Mouse (Mus musculus) R1 (cell line): ENCODE data around the gene Nsun2.
A peak's percentile ranks its signal among the peaks of the same experiment; 100 is the strongest.

Experiments
- DNase-seq: peaks from one replicate; pipeline ENCODE4 v3.0.0-alpha.2; 2018; ENCODE audit warnings: low read depth, low spot score

Nsun2 gene

DNA sequence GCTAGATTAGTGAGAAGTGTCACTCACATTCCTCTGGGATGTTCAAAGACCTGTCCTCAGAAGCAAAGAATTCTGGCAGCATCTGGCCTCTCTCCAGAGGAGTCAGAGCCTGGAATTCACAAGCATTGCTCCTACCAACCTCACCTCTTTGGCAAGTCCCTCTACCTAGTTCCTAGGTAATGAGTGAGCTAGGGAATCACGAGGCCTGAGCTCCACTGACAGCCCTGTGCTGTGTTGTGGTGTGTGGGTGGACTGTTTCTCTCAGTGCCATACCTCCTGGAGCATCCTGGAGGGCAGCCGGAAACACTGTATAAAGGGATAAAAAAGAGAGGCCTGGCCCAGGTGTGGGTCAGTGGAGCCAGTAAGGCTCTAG is 9.4 kb upstream of the Nsun2 start:
- DNase-seq: no peak

DNA sequence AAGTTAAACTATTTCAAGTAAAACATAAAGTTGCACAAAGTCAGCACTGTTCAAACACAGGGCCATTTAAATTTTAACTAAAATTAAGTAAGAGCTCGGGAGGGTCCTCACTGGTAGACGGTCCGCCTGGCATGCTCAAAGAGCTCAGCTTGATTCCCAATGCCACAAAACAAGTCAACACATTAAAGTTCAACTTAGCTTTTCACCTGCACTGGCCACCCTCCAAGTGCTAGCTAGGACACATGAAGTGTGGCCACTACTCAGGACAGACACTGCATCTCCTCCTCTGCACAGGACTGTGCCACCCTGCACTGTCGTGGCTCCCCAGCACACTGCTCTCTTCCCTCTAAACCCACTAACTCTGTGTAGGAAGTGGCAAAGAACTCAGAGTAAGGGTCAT is 7.7 kb upstream of the Nsun2 start:
- no peak for DNase-seq

DNA sequence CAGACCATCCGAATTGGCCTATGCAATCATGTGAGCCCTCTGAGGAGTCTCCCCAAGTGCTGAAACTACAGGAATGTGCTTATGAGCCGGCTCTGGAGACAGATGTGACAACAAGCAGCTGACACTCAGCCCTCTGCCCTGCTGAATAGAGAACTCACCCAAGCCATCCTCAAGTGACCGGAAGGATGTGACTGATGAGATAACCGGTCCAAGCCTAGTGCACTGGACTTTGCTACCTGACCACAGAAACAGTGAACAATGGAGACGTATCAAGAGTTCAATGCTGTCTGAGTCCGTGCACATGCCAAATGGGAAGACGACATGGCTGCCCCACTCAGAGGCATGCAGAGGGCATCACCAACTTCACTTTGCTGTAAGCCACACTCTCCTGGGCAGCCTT is 5.0 kb upstream of the Nsun2 start:
- no peak for DNase-seq

DNA sequence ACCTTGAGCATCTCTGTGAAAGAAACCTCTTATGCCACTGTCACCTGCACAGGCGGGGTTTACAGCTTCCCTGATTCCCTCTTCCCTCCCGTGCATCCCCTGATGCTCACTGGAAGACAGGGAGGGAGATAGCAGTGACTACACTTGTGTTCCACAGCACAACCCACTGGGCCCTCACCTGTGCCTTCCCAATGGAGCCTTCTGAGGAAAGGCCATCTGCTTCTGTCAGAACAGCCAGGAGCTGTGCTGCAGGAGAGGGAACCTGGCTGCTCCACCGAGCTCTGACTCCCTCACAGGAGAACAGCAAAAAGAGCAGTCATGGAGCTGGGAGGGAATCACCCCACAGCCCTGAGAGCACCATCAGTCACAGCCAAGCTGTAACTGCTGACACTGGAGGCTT is 3.4 kb upstream of the Nsun2 start:
- no peak for DNase-seq

DNA sequence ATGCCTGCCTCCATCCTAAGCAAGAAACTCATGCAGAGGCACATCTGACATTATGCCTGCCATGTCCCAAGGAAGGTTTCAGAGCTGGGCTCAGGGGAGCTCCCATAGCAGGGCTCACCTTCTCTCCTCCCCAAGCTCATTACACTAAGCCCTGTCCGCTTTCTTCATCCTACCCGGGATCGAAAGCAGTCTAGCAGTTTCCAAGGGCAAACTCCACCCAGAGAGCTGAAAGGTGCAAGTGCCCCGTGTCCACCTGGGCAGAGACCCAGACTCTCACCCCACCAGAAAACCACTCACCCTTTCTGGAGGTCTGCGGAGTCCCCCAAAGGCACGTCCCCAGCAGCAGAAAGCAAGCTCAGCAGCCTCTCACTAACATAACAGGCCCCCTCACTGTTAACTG is 2.6 kb upstream of the Nsun2 start:
- no peak for DNase-seq

DNA sequence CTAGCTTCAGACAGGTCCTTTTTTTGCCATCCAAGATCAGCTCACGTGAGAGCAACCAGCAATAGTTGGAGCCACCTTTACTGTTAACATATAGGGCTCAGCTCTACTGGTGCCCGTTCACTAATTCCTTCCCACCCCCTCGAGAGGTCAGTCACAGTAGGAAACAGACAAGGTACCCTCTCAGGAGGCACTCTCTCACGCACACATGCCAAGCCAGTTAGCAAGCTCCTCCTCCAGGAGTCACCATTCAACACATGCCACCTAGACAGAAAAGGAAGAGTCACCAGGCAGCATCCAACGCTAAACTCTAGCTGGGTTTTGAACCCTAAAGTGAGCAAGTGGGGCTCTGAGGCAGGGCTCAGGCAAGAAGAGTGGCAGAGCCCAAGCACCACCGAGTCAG is 2.1 kb upstream of the Nsun2 start:
- DNase-seq: no peak

DNA sequence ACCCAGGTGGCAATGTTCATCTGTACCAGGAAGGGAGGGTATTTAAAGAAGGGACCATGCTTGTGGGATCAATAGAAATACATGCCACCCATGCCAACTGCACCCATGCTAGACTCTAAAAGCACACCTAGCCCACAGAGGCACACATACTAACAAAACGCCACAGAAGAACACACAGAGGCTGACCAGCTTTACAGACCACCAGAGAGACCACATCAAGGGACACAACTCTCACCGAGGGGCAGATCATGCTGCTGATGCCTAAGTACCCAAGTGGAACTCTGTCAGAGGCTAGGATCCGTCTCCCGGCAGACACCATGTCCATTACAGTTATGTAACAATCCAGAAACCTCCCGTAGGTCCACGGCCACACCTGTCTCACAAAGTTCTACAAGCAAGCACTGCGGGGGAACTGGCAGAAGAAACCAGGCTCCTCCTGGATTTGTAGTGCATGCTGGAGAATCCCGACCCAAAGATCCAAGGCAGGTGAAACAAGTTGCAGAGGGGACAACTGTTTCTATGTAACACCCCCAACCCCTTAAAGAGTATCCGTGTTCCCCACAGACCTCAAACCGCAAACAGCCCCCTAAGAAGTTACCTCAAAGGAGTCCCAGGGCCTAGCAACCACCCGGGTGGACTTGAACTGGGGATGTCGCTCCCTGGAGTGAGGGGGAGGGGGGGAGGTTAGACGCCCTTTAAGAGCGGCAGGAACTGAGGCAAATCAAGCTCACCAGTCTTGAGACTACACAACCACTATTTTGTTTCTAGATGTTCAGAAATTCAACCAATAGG is 1.2 kb upstream of the Nsun2 start:
- DNase-seq: no peak

DNA sequence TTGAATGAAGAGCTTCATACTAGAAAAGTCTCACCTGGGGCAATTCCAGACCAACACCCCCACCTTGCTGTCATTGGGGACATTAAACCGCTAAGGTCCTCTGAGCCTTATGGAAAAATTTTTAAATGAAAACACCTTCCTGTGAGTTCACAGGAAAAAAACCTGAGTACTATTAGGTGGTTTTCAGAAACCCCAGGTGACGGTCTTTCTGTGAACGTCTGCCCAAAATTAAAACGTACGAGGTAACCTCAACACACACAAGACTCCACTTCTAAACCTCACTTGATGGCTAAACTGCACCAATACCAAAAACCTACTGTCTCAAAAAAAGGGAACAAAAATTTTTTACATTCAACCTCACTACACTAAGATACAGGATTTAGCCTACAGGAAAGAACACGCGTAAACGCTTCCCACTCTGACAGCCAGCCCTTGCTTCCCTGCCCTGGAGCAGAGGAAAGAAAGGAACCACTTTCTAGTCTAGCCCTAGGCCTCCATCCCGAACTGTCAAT is 597 bp upstream of the Nsun2 start:
- DNase-seq: peak; percentile 25

DNA sequence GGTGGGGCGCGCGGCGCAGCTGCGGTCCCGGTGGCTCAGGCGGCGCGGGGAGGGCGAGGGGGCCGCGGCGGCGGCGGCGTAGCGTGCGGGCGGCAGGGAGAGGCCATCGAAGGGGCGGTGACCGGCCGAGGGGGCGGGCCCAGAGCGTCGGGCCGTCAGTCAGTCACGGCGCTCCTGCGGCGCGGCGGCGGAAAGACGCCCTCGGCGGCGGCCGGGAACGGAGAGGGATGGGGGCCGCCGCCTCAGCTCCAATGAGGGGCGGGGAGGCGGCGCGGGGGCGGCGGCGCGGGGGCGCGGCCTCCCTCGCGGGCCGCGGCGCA is 748 bp downstream of the Nsun2 start, which contains the start of gene Tent4a:
Gene Tent4a, minus strand, starts transcription at position 284 of the 320 bp plus-strand sequence.
- DNase-seq: no peak

DNA sequence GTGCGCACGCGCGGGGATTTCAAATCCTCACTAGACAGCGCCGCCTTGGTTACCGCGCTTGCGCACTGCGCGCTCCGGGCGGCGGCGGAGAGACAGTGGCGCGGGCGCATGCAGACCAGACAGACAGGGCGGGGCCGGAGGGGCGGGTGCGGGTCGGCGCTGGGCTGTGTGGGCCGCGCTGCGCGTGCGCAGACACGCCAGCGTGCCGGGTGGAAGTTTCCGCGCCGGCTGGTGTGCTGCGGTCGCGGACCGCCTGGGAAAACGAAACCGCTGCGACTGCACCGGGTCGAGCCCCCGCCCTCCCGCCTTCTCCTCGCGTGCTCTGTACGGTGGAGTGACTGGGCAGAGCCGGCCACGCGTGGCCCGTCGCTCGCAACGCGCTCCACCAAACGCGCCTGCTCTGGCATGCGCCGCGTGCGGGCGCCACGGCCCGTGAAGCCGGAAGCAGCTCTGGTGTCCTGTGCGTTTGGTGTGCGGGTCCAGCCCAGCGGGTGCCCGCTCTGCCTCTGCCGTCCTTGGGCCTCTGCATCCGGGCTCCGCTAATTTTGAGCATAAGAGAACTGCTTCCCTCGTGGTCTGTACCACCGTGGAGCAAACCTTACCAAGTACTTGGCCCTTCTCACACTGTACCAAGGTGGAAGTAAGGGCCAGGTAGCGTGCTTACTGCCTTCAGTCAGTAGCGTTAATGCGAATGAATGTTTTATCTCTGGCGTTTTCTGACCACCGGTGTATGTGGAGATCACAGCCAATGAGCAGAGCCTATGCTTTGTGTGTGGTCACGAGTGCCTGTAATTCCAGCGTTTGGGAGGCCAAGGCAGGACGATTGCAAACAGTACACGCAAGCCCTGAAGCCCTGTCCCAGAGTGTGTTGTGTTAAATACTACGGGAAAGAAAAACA is 1.4 kb downstream of the Nsun2 start:
- DNase-seq: peak; percentile 95

DNA sequence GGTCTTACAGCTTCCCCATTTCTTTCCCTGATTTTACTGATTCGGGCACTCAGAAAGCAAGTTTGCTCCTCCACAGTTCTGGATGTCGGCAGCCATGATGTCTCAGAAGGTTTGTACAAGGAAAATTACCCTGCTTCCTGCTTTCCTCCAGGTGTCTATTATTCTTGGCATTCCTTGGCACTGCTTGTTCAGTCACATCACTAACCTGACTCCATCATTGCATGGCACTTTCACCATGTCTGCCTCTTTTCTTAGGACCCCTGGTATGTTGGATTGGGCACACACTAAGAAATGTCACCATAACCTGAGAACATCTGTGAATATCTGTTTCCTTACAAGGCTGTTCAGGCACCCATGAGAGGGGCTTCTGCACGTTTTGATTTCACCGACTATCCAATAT is 2.5 kb downstream of the Nsun2 start:
- DNase-seq: no peak

DNA sequence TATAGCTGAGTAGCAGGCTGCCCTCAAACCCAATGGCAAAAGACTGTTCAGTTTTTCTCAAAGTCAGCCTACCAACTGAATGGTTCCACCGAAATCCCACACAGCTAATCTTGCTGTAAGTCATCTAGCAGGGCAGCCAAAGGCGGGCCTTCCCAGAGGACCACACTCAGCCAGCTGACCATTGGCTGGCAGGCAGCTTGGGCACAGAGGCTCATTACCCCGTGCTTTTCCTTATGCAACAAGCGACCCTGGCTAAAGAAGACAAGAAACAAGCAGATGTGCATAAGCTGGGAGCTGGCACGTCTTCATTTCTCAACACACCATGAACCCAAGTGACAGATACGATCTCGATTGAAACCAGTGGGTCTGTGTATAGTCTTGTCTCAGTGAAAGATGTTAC is 3.8 kb downstream of the Nsun2 start:
- no peak for DNase-seq

DNA sequence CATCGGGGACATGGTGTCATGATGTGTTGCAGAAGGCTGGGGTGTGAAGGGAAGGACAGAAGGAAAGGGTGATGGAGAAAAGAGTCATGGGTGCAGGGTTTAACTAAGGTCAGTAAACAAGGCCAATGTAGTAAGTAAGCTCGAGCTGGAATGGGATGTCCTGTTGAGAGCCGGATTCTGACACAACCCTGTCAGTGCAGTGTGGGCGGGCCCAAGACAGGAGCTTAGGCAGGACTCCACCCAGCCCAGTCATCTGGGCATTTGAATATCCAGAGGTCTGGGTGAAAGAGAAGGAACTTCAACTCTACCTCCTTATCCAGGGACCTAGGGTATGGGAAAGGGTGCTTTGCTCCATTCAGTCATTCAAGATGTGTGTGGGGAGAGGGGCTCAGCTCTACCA is 4.8 kb downstream of the Nsun2 start:
- peak; percentile 49 for DNase-seq

DNA sequence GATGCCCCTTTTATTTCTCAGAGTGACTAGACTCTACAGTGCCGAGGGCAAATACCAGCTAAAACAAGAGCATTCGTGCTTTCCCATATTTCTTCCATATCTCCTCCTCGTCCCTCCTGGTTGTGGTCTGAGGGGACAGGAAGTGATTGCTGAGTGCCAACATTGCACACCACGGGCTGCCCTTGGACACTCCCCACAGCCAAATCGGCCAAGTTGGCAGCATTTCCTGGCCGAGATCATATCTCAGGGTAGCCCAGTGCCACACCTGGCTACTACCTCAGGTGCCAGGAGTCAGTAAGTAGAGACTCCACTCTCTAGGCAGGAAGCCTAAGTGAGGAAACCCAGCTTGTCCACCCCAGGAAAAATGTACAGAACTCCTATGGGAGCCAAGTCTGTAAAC is 7.7 kb downstream of the Nsun2 start:
- DNase-seq: no peak

DNA sequence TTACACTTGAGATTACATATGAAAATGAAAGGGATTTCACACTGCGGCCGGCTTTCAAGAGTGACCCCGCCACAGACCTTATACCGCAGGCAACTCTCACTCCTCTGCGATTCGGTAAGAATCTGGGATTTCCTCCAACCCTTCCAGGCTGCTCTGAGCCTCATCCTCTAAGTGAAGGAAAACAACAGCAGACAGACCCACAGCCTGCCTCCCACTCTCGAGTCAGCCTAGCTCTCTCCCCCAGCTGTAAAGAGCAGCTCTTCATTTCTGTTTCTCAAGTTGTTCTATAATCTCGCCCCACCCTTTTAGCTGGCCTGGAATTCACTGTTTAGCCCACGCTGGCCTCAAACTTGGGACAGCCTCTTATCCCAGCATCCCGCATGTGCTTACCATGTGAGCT is 8.2 kb downstream of the Nsun2 start:
- DNase-seq: no peak

DNA sequence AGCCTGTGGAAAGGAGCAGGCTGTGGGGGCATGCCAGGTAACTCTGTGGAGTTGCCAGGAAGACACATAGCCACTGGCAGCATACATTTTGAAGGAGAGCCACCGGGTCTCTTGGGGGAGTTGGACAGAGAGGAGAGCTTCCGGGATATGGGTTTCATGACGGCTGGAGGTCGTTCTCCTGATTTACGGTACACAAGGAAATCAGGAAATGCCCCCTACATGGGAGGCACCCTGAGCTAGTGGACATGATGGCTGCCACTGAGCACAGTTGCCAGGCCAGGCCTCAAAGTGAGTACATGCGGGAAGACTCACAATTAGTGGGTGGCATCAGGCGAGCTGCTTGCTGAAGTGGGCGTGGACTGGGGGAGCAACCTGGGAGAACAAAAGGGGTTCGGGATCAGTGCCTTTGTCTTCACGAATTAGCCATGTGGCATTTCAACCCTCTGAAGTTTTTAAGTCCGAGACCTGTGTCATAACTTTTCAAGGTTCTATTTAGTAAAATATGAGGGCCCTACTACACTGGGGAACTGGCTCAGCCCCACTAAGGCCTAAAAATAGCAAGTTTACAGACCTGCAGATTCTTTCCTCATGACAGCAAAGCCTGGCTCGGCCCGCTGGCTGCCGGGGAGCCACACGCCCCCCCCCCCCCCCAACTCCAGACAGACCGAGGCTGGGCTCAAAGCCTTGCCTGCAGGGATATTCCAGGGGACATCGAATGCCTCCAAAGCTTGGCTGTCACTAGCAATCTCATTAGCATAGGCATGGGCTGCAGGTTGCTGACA is 9.2 kb downstream of the Nsun2 start:
- DNase-seq: no peak

DNA sequence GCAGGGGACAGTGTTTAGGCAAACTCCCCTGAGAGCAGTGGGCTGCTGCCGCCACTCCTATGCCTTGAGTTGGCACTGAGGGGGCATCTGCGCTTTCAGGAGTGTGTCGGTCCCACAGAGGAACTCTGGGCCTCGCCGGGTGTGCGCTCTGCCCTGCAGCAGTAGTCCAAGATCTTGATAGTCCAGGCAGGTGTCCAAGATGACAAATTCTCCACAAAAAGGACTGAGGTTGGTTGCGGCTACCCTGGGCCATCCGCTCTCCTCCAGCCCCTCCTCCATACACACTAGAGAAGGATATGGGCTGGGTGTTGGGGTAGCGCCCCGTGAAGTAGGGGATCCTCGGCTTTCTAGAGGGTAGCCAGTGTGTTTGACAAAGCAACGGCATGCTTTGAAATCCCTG is 10.0 kb downstream of the Nsun2 start:
- DNase-seq: no peak

DNA sequence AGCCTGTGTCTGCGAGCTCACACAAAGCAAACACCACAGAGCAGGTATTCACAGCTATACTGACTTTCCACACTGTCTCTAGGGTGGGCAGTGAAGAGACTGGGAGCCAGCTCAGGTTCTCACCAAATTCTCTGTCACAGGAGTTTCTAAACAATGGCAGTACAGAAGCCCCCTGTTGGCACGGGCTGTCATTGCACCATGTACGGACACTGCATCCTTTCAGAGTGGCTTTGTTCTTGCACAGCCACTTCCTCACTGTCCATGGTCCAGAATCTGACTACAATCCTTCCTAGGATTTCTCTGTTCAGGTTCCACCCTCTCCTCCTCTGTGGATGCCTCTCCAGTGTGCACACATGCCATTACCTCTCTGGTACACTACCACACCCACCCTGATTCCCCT is 11.5 kb downstream of the Nsun2 start:
- DNase-seq: peak; percentile 88

DNA sequence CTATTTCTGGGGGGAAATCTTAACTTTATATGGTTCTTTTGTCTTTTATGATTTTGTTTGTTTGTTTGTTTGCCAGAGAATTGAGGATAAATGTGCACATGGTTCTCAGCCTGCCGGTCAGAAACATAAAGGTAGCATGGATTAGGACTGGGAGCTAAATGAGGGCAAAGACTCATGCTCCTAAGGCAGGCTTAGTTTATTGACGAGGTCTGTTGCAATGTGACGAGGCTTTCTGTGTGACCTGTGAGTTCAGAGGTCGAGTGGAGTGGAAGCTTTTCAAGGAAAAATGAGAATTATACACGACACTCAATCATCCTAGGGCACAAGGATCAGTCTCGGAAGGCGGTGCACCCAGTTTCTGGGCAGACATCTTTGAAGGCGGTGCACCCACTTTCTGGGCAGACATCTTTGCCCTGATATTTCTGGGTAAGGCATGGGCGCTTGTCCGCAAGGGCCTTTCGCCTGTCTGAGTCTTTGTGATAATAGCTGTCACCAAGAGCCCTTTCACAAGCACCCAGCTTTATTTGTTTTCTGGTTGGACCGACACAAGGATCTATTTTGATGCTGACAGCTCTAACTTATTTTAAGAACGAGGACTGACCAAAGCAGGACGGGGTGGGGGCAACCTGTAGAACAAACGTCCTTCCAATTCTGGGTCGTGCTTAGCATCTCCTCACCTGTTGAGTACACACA is 14.1 kb downstream of the Nsun2 start:
- DNase-seq: no peak

DNA sequence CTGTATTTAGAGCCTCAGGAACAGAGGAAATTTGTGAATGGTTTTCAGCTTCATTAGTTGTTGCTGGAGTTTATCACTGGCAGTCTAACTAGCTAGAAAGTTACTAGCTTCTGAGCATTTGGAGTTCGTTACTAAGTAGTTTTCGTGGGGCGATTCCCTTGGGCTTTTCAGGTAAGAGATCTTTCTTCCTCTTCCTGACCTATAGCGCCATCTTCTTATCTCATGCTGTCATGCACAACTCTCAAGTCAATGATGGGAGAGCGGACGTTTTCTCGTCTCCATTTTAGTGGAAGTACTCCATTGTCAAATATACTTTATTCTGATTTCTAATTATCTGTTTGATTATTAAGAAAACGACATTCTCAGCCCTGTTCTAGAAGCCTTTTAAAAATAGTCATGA is 16.4 kb downstream of the Nsun2 start:
- no peak for DNase-seq

DNA sequence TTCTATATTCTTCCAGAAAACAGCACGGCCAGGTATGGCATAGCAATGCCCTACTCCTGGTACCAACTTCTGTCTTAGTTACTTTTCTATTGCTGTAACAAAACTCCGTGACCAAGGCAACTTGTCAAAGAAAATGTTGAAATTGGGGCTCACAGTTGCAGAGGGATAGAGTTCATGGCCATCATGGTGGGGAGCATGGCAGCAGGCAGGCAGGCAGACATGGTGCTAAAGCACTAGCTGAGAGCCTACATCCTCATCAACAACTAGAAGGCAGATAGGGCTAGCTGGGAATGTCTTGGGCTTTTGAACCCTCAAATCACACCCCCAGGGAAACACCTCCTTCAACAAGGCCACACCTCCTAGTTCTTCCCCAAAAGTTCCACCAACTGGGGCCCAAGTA is 17.3 kb downstream of the Nsun2 start:
- DNase-seq: no peak

DNA sequence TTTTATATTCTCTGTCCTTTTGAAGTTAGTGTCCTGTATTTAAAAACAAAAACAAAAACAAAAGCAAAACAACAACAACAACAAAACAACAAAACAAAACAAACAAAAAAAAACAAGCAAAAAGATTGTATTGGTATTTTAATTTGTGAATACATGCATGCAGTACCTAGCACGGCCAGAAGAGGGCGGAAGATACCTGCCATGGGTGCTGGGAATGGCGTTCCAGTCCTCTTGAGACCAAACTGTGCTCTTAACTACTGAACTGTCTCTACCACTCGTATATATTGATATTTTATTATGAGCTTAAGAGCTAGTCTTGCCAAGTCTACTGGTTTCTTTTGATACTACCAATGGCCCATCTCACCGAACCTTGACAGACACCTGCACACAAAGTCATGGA is 19.5 kb downstream of the Nsun2 start:
- no peak for DNase-seq
